Mouse (Mus musculus): ENCODE data around the gene Dytn.
"Not testable (repeated sequence)": the region's sequence is repeated elsewhere in the genome, so short reads cannot be mapped to it uniquely, and the experiment has no call there.

The Dytn gene

DNA sequence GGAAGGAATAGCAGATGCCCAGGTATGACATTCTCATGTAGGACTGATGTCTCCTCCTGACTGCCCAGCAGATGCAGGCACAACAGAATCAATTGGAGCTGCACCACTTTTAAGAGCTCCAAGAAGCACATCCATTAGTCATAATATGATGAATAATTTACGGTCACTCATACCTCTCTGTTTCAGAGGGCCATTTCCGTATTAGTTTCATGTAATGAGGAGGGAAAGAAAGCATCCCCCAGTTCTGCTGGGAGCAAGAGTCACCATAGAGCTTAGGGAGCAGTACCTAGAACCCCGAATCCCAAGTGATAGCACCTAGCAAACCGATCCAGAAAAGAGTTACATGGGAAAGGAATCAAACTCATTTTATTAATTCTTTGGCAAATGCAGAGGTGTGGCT is at the start of gene Dytn:
Gene Dytn (minus strand): TSS at position 101 of the 400 bp plus-strand sequence.
- no peak for DNase-seq

DNA sequence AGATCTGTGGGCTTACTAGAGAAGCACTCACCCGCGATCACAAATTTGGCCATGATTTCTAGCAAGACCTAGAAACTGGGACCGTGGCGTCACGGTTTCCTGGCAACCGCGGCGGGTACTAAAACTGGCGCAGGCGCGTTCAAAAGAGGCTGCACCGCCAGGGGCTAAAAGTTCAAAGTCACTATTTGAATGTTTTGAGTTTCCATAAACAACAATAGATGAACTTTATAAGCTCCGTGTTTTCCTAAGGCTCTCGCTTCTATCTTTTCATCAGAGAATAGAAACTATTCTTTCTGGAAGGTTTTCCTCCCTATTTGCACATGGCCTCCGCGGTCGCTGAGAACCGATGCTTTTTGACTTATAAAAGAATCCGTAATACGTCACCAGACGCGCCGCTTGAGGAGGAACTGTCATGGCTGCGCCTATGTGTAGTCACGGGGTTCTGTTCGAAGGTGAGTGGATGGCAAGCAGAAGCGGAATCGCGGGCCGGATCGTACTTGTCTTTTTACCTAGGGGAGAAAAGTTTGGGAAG is 43.6 kb upstream of the Dytn start, which contains the start of the genes Mdh1b and Fastkd2:
Gene Mdh1b (minus strand): TSS at position 79 of the 532 bp plus-strand sequence.
Gene Fastkd2 (plus strand): TSS at position 375 of the 532 bp plus-strand sequence.
- DNase-seq = peak; percentile 87

DNA sequence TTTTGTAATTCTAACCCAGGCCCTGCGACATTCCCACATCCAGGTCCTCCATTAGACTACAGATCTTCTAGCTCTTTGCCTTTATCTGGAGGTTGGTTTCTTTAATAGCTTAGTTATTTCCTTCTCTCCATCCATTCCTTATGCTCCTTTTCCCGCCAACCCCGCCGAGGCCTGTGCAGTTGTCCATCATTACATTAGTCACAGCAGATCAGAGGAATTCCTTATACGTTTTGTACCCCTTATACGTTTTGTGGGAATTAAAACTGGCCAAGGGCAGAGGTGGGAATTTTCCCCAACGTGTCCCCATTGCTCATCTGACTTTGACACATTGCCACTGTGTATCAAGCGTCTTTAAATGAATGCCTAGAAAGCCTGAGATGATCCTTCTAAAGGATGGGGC is 43.1 kb upstream of the Dytn start:
- no peak for DNase-seq

DNA sequence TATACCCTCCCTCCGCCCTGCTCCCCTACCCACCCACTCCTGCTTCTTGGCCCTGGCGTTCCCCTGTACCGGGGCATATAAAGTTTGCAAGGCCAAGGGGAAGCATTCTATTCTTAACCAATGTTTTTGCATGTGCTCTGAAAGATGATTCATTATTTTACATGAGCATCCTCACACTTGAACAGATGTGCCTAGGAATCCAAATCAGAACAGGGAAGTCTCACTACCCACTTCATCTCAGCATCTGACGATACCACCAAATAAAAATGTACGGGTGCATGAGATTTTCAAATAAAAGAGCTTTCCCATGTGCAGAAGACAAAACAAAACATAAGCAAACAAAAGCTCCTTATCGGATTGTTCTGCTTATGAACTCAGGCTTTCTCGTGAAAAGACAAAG is 33.4 kb upstream of the Dytn start:
- no peak for DNase-seq

DNA sequence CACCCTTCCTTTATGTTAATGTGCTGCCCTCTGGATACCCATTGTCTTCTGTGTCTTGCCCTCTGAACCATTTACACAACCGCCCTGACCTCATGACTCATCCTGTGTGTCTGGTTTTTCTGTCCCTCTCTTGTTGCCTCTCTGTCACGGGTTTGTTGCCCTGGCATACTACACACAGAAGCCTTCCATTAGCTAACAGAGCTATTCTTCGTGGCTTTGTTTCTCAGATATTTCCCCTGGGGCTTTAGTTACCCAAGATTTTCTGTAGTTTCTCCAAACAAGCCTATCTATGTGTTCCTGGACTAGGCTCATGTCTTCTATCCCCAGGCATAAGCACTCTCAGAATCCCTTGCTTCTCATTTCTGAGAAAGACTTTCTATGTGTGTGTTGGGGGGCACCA is 22.1 kb upstream of the Dytn start:
- no peak for DNase-seq

DNA sequence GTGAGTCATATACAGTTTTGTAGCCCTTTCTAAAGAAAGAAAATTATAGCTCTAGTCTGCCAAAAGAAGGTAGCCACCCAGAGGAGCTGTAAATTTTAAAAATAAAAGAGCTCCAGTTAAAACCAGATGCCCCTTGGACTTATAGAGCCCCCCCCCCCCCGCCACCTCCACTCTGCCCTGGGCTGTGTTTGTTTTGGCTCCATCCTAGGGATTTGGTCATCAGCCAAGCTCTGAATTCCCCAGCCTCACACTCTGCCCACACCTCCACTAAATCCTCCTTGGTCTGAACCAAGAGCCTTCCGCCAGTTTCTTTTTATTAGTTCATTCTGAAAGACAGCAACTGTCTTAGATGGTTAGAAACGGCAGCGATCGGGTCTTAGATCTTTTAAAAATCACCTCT is 19.0 kb upstream of the Dytn start:
- no peak for DNase-seq

DNA sequence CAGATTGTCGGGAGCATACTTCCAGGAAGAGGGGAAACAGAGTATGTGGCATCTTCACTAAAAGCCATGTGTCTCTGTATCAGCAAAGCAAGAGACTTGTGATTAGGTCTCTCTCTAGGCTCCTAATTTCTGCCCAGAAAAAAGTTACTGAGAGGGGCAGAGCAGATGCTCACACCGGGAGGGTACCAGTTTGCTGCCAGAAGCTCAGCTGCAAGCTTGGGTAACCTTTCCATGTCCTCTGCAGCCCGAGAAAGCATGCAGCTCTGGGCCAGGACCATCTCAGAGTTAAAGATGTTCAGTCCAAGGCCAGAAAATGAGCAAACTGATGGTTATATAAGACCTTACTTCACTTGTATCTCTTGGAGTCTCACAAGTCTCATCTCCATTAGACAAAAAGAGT is 10.1 kb upstream of the Dytn start:
- no peak for DNase-seq

DNA sequence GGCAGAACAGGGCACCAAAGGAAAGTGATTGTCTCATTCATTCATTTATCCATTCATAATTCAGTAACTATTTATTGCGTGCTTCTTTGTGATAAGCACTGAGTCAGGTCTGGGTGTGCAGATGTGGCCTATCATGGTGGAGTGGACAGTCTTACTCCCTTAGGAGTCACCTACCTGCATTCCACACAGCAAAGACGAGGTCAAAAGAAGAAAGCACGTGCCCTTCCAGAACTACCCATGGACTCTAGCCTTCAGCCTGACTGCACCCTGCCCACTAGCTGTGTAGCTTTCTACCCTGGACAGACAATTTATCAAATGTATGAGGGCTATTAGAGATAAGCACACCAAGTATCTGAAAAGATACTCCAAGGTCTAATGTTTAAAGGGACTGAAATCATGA is 10.8 kb downstream of the Dytn start:
- no peak for DNase-seq

DNA sequence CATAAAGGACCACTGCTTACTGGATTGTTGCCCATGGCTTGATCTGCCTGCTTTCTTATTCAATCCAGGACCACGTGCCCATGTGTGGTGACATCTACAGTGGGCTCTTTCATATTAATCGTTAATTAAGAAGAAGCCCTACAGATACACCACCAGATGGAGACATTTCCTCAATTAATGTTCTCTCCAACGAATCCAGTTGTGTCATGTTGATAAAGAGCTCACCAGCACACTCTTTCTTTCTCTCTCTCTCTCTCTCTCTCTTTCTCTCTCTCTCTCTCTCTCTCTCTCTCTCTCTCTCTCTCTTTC is 17.9 kb downstream of the Dytn start:
- peak in 1 of 2 experiments; percentile 11 for DNase-seq

DNA sequence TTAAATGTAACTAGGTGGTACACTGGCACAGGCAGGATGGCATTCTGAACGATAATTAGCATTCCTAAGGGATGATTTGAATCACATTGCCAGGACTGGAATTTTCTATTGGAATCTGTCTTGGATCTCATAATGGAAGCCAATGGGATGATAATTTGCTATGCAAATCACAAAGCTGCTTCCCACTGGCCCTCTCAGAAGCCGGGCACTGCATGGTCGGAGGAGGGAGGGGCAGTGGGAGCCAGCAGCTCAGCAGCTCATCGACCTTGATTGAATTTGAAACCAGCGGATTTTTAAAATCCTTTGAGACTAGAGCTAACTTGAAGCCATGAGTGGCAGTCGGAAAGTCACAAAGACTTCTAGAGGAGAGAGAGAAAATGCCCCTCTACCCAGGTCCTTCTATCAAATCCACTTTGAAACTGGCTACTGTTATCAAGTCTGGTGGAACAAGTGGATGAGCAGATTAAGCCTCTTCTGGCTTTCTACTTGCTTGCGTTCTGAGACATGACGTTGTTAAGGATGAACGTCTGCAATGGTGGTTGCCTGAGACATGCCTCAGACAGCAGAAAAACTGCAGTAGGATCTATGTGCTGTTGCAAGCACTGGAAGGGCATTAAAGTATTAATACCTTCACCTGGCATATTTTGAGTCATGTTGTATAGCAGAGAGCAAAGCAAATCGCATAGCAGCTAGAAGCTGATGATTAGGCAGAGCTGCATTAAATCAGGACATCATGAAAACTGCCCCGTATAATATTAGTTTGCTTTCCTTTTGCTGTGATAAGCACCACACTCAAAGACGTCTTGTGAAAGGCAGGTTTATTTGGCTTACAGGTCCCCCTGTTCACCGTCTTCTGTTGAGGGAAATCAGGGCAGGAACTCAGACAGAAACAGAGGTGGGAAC is 18.5 kb downstream of the Dytn start:
- no peak for DNase-seq

DNA sequence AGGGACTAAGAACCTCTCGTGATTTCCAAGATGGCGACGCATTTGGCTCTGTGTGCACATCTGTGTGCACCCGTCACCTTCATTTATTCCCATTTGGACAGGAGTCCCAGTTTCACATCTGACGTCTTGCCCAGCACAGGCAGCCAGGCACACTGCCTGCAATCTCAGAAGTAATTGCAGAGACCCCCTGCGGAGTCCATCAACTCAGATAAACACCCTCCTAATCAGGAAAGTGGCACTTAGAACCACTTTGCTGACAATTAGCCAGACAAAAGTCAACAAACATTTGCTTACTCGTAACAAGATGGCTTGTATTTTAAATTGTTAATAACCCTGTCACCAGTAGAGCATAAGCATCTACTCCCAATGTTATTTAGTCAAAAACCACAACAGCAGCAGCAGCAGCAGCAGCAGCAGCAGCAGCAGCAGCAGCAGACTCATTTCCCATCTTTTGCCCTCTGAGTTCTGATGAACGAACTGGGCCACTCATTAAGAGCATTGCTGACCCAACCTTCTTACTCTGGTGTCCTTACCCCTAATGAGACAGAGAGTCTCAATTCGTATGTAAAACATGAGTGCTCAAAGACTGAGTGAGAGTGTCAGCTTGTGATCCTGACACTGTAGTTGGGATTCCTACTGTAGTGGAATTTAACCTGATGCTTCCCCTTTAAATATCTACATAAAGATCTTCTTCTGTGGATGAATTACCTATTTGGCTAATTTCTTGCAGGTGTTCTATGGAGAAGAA is 19.4 kb downstream of the Dytn start:
- no peak for DNase-seq

DNA sequence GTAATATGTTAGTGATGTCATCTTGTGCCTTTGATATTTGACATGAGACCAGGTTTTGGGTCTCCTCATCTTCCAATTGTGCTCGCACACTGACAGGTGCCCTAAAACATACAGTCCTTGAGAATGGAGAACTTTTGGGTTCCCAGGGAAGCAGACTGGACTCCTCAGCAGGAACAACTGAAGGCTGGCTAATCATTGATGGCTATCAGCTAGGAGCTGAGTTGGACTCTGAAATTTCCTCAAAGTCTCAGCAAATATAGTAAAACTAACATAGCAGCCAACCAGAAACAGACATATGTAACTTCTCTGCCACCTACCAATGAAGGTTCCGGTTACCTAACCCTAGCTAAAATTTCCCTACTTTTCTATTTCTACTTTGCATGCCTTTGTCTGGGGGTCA is 20.6 kb downstream of the Dytn start:
- no peak for DNase-seq

DNA sequence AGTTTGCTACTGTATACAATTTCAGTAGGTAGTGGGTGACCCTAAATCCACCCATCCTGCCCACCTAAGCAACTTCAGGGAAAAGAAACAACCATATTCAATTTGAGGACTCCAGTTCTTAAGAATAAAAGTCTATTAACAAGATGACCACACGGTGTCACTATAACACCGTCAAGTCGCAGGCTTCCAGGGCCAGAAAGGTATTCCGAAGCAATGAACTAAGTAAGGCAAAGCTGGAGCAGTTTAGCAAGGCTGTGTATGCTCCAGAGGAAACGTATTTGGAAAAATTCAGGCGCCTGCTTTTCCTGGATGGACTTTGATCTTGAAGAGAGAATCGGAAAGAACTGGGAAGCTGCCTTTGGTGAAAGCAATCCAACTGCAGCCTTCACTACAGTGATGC is 27.1 kb downstream of the Dytn start:
- peak; percentile 54 to 59 for DNase-seq

DNA sequence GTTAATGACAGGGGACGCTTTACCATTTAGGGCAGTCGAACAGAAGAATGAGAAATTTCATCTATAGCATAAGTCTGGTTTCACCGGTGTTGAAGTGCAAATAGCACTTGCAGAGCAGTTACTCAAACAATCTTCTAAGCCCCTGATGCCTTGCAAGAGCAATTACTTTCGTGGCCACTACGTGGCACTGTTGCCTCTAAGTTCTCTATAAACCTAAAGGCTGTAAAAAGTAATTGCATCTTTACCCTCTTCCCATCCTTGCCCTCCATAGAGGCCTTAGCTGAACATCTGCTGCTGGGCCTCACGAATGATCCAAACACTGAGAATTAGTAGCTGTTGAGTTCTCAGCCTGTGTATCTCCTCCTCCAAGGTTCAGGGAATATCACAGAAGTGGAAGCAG is 28.7 kb downstream of the Dytn start:
- DNase-seq = peak; percentile 65 to 66

DNA sequence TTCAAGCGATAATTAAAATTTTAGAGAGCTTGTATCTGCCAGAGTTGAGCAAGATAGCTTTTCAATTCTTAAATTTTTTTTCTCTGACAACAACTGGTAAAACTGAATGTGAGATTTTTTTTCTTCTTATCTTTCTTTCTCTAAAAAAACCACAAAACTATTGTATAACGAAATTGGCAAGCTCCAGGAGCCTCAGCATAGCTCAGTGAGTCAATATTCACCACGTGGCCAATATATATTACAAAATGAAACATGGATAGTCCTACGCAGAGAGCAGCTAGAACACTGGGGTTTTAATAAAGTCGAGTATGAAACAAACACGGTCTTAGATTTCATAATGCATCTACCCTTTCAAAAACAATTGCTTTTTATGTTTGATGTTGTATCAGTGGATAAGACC is 46.8 kb downstream of the Dytn start:
- no peak for DNase-seq

DNA sequence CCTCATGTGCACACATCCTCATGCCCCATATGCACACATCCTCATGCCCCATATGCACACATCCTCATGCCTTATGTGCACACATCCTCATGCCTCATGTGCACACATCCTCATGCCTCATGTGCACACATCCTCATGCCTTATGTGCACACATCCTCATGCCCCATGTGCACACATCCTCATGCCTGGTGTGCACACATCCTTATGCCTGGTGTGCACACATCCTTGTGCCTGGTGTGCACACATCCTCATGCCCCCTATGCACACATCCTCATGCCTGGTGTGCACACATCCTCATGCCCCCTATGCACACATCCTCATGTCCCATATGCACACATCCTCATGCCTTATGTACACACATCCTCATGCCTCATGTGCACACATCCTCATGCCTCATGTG is 56.3 kb downstream of the Dytn start:
- not testable (repeated sequence) for DNase-seq

DNA sequence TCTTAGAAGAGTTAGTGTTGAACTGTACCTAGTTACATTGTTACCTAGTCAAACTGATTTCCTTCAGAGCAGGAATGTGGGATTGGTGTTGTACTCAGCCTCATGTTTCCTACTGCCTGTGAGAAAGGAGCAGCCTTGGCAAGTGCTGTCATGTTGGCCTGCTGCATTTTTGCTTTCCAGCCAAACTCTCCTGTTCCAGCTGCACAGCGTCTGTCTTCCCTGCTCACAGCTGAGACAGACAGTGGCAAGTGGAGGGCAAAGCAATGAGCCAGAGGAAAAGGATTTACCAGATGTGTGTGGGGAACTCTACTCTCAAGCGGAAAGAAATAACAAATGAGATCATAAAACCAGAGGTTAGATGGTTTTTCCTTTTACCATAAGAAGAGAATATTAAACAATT is 58.5 kb downstream of the Dytn start:
- DNase-seq = no peak

DNA sequence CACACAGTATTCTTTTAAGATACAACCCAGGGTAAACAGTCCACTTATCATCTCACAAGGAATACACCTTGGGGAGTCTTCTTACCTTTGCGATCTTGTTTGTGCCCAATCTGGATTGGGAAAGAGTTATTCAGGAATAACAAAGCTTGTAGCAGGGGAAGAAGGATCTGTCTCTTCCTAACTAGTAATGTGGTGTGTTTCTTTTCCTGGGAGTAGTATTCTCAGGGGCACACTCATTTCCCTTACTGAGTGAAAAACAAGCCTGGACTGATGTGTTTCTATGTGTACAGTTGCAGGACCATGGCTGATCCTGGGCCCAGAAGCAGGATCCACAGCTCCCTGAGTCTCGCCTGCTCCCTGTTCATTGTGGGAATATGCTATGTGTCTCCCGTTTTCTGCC is 71.1 kb downstream of the Dytn start, which contains the start of gene Gm39653:
Gene Gm39653 (plus strand): TSS at position 301 of the 400 bp plus-strand sequence.
- no peak for DNase-seq

DNA sequence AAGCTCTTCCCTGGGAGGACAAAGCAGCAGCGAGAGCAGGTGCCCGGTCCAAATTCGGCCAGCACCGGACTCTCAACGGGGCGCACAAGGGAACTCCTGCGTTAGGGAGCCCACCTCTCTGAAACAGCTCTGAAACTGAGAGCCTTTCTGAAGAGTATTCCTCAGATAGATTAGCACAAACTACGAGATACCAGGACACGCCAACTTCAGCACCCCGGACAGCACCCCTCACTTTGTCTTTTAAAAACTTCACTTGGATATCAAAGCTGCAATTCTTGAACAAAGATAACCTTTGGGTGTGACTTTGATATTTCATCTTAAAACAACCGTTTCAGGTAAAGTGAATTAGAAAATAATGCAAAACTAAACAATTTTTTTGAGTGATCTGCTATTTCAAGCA is 72.1 kb downstream of the Dytn start:
- peak in 1 of 2 experiments; percentile 3 for DNase-seq

DNA sequence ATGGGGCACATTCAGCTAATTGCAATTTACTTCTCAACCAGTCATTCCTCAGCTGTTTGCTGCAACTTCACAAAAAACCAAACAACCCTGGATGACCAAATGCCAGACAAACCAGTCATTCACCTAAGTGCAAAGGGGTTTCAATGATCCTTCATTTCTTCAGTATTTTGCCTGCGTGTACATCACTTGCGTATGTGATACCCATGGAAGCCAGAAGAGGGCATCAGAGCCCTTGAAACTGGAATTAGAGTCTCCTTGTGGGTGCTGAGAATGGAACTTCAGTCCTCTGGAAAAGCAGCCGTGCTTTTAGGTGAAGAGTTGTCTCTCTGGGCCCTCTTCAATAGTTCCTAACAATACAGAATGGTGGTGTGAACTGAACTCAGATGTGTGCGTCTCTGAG is 77.1 kb downstream of the Dytn start:
- no peak for DNase-seq

DNA sequence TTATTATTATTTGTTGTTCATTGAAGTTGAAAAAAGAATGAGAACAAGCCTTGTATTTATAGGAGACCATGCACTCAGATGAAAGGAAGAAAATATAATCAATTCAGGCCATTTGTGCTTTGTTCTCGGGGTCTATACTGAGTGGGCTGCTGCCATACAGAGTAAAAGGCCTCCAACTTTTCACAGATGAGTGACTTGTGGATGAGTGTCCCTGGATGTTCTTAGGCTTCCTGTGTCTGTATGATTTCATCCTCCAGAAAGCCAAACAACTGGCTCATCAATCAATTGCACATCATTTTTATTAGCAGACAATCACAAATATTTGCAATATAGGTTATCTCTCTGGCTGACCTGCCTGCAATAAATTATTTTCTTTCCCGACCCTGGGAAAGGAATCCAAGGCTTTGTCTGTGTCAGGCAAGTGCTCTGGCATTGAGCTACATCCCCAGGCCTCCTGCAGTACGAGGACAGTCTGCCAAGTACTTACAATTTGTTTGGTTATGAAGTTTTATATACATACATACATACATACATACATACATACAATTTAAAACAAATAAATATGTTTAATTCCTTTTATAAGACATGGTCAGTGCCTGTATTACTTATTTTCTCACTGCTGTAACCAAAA is 82.7 kb downstream of the Dytn start:
- DNase-seq = no peak

DNA sequence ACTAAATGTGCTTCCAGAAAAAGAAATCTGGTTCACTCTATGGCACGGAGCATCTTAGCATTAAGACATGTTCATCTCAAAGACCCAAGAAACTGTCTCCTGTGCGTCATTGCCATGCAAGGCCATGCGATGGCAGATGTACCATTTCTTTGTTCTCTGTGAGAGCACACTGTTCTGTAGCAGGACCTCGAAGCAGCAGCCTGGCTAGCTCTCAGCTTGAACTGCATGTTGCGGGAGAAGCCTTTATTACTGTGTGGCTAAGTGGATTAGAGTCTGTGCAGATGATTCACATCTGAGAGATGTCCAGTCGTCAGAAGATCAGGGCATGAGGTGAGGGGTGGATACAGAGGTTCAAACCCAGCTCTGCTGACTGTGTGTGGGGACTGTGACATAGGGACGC is 99.9 kb downstream of the Dytn start:
- no peak for DNase-seq

DNA sequence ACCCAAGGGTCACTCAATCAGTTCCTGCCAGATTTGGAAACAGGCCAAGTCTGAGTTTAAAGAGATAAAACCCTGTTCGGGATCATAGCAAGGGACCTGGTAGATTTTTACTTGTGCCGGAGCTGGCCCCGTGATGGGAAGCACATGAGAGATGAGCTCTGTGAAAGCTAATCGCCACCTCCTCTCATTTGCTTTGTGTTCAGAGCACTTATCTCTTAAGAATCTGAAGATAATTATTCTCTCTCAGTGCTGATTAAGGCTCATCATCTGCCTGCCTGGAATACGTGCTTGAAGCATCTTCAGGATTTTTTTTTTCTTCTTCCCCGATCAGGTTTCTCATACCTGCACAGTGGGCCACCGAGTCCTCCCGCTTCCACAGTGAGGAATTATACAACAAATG is 107.6 kb downstream of the Dytn start:
- DNase-seq = no peak
